Mouse (Mus musculus) cerebellum, adult 2 months (tissue): ENCODE data around the gene Cacna1i. TPM values are rescaled to one million over a fixed set of nuclear protein-coding genes. Genes with fewer than 3 reads are reported as not detected.

ENCODE experiments used
- DNase-seq, 2 experiments: peaks; one replicate each; pipeline ENCODE4 v3.0.0; 2021
- H3K27ac ChIP-seq: fragments of 200-500 bp; 2 replicates; pipeline ENCODE4 v1.5.1; 2012; ENCODE audit warnings: low read length, control low read depth, inconsistent platforms; ENCODE audit not compliant: insufficient read depth
- H3K27me3 ChIP-seq: fragments of 200-500 bp; 2 replicates; pipeline ENCODE4 v1.6.1; 2012; ENCODE audit warnings: inconsistent platforms, mild to moderate bottlenecking, low read length, moderate library complexity; ENCODE audit not compliant: control insufficient read depth, insufficient read depth
- H3K4me1 ChIP-seq: fragments of 200-500 bp; 2 replicates; pipeline ENCODE4 v1.6.1; 2011; ENCODE audit warnings: low read length; ENCODE audit not compliant: control insufficient read depth, insufficient read depth
- H3K4me3 ChIP-seq: fragments of 200-500 bp; replicated peaks from 2 replicates; pipeline ENCODE3; 2011; ENCODE audit warnings: mild to moderate bottlenecking, low read depth, low read length, control low read depth; ENCODE audit not compliant: insufficient read depth
- CTCF ChIP-seq: fragments of 200-500 bp; IDR thresholded peaks from 2 replicates; pipeline ENCODE4 v1.5.1; 2011; ENCODE audit warnings: low read depth, mild to moderate bottlenecking, control low read depth, low read length, moderate library complexity, borderline replicate concordance; ENCODE audit not compliant: insufficient read depth
- POLR2A ChIP-seq: fragments of 200-500 bp; IDR thresholded peaks from 2 replicates; pipeline ENCODE4 v1.6.1; 2011; ENCODE audit warnings: low read length, control low read depth, borderline replicate concordance; ENCODE audit not compliant: insufficient read depth
- WGBS: fragments of 180-500 bp; shearing (Covaris S2); methylation state at CpG from one replicate; pipeline ENCODE4 v1.1.7; 2018; 5-methylcytosine and 5-hydroxymethylcytosine counted together
- polyA plus RNA-seq: library from polyadenylated mRNA; depleted of rRNA; stranded (reverse); fragments of >200 nt; gene quantifications from 2 replicates; pipeline ENCODE4 v1.2.3, GENCODE M21; 2012

Gene Cacna1i
- polyA plus RNA-seq, 1 experiment, result 20.8 TPM

- no peak for DNase-seq
Measured at GRCm38 (mm10) chr15:80340348-80340747, 53.3 kb downstream of the Cacna1i start.

GRCm38 (mm10) chr15:80342394-80342793 lies 55.4 kb downstream of the Cacna1i start:
- Histone ChIP-seq H3K4me1 (peaks cover 47% of the 10 kb centered on the region), H3K4me3 (no peak overlapping the region), H3K27me3 (no peaks in the 10 kb centered on the region), H3K27ac (peak overlapping the region; percentile 26; the same call in 1 of the 2 replicates)
- TF ChIP-seq POLR2A (no peak), CTCF (no peak)
- no peak for DNase-seq
- WGBS, result 59% methylated on average over 4 of the region's 4 CpGs

More at GRCm38 (mm10) chr15:80340348-80340747, 53.3 kb downstream of the Cacna1i start:
- TF ChIP-seq CTCF, result peak; percentile 58
- no peak for TF ChIP-seq POLR2A
- WGBS, result 94% methylated on average over 2 of the region's 2 CpGs
- Histone ChIP-seq H3K27ac (no peak overlapping the region), H3K27me3 (no peaks in the 10 kb centered on the region), H3K4me1 (peaks cover 49% of the 10 kb centered on the region), H3K4me3 (no peak overlapping the region)

GRCm38 (mm10) chr15:80343031-80343430 lies 56.0 kb downstream of the Cacna1i start:
- Histone ChIP-seq H3K27me3 (no peaks in the 10 kb centered on the region), H3K4me3 (no peak overlapping the region), H3K27ac (peak overlapping the region; percentile 76), H3K4me1 (peaks cover 47% of the 10 kb centered on the region)
- TF ChIP-seq CTCF (no peak), POLR2A (no peak)
- peak; percentile 96 to 98 for DNase-seq
- WGBS, result 6% methylated on average over 10 of the region's 10 CpGs

GRCm38 (mm10) chr15:80343731-80344130 lies 56.7 kb downstream of the Cacna1i start:
- WGBS, result 39% methylated on average over 5 of the region's 5 CpGs
- DNase-seq, result peak; percentile 42 to 49
- TF ChIP-seq CTCF (no peak), POLR2A (no peak)
- Histone ChIP-seq H3K4me3 (no peak overlapping the region), H3K4me1 (peaks cover 44% of the 10 kb centered on the region), H3K27ac (peak overlapping the region; percentile 76), H3K27me3 (no peaks in the 10 kb centered on the region)

- DNase-seq, result no peak
- H3K27ac ChIP-seq, result no peak overlapping the region
- WGBS, result 81% methylated on average over 7 of the region's 7 CpGs
- no peak for TF ChIP-seq CTCF
- TF ChIP-seq POLR2A, result no peak
- H3K27me3 ChIP-seq, result no peaks in the 10 kb centered on the region
- H3K4me1 ChIP-seq, result peaks cover 43% of the 10 kb centered on the region
- no peak overlapping the region for H3K4me3 ChIP-seq
Measured at GRCm38 (mm10) chr15:80346510-80346909, 59.5 kb downstream of the Cacna1i start.

- no peak for DNase-seq
- Histone ChIP-seq H3K4me3 (no peak overlapping the region), H3K27me3 (no peaks in the 10 kb centered on the region), H3K27ac (no peak overlapping the region), H3K4me1 (peaks cover 16% of the 10 kb centered on the region)
- WGBS, result 83% methylated on average over 5 of the region's 5 CpGs
- TF ChIP-seq POLR2A (no peak), CTCF (no peak)
Measured at GRCm38 (mm10) chr15:80350431-80350830, 63.4 kb downstream of the Cacna1i start.

GRCm38 (mm10) chr15:80358798-80359197 lies 71.8 kb downstream of the Cacna1i start:
- 7% methylated on average over 19 of the region's 19 CpGs for WGBS
- no peaks in the 10 kb centered on the region for H3K27me3 ChIP-seq
- peak; percentile 76 to 77 for DNase-seq
- TF ChIP-seq POLR2A, result no peak
- H3K4me1 ChIP-seq, result peaks cover 38% of the 10 kb centered on the region
- H3K27ac ChIP-seq, result no peak overlapping the region
- no peak overlapping the region for H3K4me3 ChIP-seq

- TF ChIP-seq POLR2A (no peak), CTCF (no peak)
- 48% methylated on average over 15 of the region's 15 CpGs for WGBS
- peaks cover 42% of the 10 kb centered on the region for H3K4me1 ChIP-seq
Measured at GRCm38 (mm10) chr15:80361780-80362508, 74.9 kb downstream of the Cacna1i start.

More at GRCm38 (mm10) chr15:80361780-80362508, 74.9 kb downstream of the Cacna1i start:
- peak in 1 of 2 experiments; percentile 42 for DNase-seq
- Histone ChIP-seq H3K4me3 (no peak overlapping the region), H3K27ac (0 out of 2 replicates have a peak overlapping the region, but pooled peaks have one; percentile 31), H3K27me3 (no peaks in the 10 kb centered on the region)
